Mouse (Mus musculus) liver, embryonic 14.5 days (tissue): ENCODE measurements at regions not wholly inside any gene's neighbourhood (a gene's known extent, or its start where the extent isn't known, plus 50 kb on each side); places are given as distances from the start of the nearest gene placed in this dataset.

Source experiments
- CTCF ChIP-seq: IDR thresholded peaks from 2 replicates; pipeline ENCODE4 v1.5.1; 2016; ENCODE audit warnings: antibody characterized with exemption, low read depth, control low read depth
- EP300 ChIP-seq: IDR thresholded peaks from 2 replicates; pipeline ENCODE4 v1.6.1; 2016; ENCODE audit warnings: antibody characterized with exemption, low read depth

DNA sequence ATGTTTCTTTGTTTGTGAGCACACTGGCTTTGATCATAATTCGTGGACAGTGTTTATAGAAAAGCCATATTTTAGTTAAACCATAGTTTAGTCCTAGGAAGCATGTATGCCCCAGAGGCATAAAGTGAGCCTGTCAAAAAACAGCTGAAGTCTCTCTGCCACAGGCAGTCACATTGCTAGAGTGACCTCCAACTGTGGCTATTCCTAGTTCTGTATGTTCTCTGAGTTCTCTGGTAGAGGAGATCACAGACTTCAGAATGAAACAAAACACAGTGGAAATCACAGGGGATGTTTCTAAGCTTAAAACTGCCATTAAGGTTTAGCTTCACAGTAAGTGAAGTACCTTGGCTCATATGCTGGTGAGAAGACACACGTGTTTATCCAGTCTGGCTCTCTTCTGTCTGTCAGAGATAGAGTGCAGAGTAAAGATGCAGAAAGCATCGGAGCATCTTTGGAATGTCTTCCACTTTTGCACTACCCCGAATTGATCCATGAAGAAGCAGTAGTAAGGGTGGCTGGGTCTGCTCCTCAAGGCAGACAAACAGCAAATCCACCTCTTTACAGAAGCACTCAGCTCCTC lies 168.0 kb downstream of the Cd47 start:
- TF ChIP-seq EP300 (no peak), CTCF (no peak)
